Mouse (Mus musculus) neural tube, embryonic 13.5 days (tissue): ENCODE results near the gene Pcsk7. TPM values are rescaled to one million over a fixed set of nuclear protein-coding genes. Genes with fewer than 3 reads are reported as not detected.
A peak's percentile ranks its signal among the peaks of the same experiment; 100 is the strongest.

ENCODE experiments used
- ATAC-seq: fragments of 200-750 bp; cut with Nextera tagmentation; 2 replicates; pipeline ENCODE4 v1.8.0; 2017; ENCODE audit warnings: low read depth, mild to moderate bottlenecking, moderate TSS enrichment, moderate library complexity
- H3K27ac ChIP-seq: fragments of 300-500 bp; sonication (generic); replicated peaks from 2 replicates; pipeline ENCODE4 v1.5.1; 2015; ENCODE audit warnings: moderate library complexity, mild to moderate bottlenecking, inconsistent platforms
- H3K27me3 ChIP-seq: fragments of 300-500 bp; sonication (generic); 2 replicates; pipeline ENCODE4 v1.6.1; 2015; ENCODE audit warnings: mild to moderate bottlenecking, inconsistent platforms
- H3K36me3 ChIP-seq: fragments of 300-500 bp; sonication (generic); 2 replicates; pipeline ENCODE4 v1.6.1; 2015; ENCODE audit warnings: mild to moderate bottlenecking, inconsistent platforms
- H3K4me1 ChIP-seq: fragments of 300-500 bp; sonication (generic); replicated peaks from 2 replicates; pipeline ENCODE4 v1.6.1; 2015; ENCODE audit warnings: inconsistent platforms
- H3K4me2 ChIP-seq: fragments of 300-500 bp; sonication (generic); 2 replicates; pipeline ENCODE4 v1.6.1; 2015; ENCODE audit warnings: inconsistent platforms, mild to moderate bottlenecking, moderate library complexity
- H3K4me3 ChIP-seq: fragments of 300-500 bp; sonication (generic); 2 replicates; pipeline ENCODE4 v1.5.1; 2015; ENCODE audit warnings: mild to moderate bottlenecking, inconsistent platforms
- H3K9ac ChIP-seq: fragments of 300-500 bp; sonication (generic); 2 replicates; pipeline ENCODE4 v1.6.1; 2015; ENCODE audit warnings: moderate library complexity, mild to moderate bottlenecking, inconsistent platforms
- H3K9me3 ChIP-seq: fragments of 300-500 bp; sonication (generic); 2 replicates; pipeline ENCODE4 v1.6.1; 2016; ENCODE audit warnings: inconsistent platforms
- WGBS: fragments of 180-500 bp; shearing (Covaris S2); methylation state at CpG from one replicate; pipeline ENCODE4 v1.1.7; 2015; 5-methylcytosine and 5-hydroxymethylcytosine counted together
- polyA plus RNA-seq: library from polyadenylated mRNA; unstranded; fragments of >200 nt; fragmentation: Nextera tagmentation; extraction: Ambion mirVana; gene quantifications from 2 replicates; pipeline ENCODE4 v1.2.1, GENCODE M21; 2015

Gene Pcsk7
- polyA plus RNA-seq, 1 experiment from 2014 or later = 25.2 TPM

DNA sequence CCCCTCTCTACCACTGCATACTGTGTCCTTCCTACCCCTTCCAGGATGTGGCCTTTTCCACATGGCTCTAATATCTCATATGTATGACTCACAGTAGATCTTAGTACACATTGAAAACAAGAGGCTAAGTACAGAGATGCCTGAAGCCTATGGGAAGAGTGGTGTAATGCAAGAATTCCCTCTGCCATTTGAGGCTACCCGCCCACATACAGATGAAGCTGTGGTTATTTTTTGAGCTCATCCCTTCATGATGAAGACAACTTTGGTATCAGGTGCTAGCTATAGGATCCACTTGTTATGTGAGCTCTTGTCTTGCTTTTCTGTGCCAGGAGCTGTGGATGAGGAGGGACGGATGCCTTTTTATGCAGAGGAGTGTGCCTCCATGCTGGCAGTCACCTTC is 9.4 kb downstream of the Pcsk7 start:
- no peaks in the 10 kb centered on the region for H3K27me3 ChIP-seq
- no peak overlapping the region for H3K27ac ChIP-seq
- no peak overlapping the region for H3K4me3 ChIP-seq
- peaks cover 16% of the 10 kb centered on the region for H3K4me1 ChIP-seq
- H3K9ac ChIP-seq = no peak overlapping the region
- H3K9me3 ChIP-seq = no peaks in the 10 kb centered on the region
- no peak for ATAC-seq
- H3K4me2 ChIP-seq = no peak overlapping the region
- H3K36me3 ChIP-seq = peaks cover 98% of the 10 kb centered on the region
- WGBS = 89% methylated on average over 2 of the region's 2 CpGs

DNA sequence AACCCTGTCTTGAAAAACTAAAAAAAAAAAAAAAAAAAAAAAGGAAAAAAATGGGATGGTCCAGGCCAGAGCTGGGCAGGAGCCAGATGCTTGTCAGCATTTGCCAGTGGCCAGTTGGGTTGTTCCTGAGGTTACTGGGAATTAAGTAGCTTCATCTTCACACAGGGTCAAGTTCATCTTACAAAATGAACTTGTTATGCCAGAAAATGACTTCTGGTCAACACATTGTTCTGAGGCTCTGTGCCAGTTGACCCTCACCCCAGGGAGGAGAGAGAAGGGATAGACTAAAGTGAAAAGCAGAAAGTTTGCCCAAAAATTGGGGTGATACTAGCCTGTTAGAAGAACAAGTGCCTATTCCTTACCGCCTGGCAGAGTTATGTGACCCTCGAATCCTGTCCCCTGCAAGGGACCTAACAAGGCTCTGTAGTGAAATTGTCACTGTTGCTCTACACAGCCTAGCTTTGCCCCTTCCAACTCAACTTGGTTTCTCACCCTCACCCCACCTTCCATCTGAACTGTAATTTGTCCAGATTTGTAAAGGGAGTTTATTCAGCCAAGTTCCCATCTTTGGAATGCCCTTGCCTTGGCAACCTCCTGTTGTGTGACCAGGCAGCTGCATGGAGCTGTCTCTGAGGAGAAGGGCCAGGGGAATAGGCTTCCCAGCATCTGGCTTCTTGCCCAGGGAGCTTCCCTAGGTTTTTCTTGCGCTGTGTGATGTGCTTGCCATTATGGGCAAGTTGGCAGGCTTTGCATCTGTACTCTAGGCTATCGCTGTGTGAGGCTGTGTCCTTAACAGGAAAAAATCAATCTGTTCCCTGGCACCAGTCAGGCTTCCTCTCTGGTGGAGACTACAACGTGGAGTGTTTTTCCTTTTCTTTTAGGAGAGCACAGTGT is 11.0 kb downstream of the Pcsk7 start:
- Histone ChIP-seq H3K36me3 (peaks cover 96% of the 10 kb centered on the region), H3K4me1 (peaks cover 16% of the 10 kb centered on the region), H3K4me2 (no peak overlapping the region), H3K27me3 (no peaks in the 10 kb centered on the region), H3K27ac (peak overlapping the region; percentile 73), H3K9me3 (no peaks in the 10 kb centered on the region), H3K9ac (no peak overlapping the region), H3K4me3 (no peak overlapping the region)
- WGBS = 72% methylated on average over 5 of the region's 5 CpGs
- ATAC-seq = peak; percentile 89

DNA sequence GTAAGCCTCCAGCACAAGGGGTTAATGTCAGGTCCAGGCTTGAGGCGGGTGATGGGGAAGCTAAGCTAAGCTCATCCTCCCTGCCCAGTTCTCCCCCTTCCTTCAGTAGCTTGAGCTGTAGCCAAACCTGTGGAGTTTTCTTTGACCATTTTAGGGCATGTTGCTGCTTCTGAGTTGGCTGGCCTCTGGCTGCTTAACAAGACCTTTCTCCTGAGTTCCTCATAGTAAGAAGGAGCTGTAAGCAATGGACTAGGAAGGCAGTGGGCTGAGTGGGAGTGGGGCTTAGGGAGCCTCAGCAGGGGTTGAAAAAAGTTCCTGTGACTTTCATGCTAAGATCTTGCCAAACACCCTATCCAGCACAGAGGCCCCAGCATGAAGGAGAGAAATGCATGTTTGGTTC is 13.6 kb downstream of the Pcsk7 start:
- no peaks in the 10 kb centered on the region for H3K27me3 ChIP-seq
- no peak for ATAC-seq
- H3K9me3 ChIP-seq = no peaks in the 10 kb centered on the region
- no peak overlapping the region for H3K4me2 ChIP-seq
- no peak overlapping the region for H3K27ac ChIP-seq
- no peak overlapping the region for H3K9ac ChIP-seq
- H3K4me3 ChIP-seq = no peak overlapping the region
- 74% methylated on average over 1 of the region's 1 CpGs for WGBS
- H3K36me3 ChIP-seq = peaks cover 94% of the 10 kb centered on the region
- peaks cover 16% of the 10 kb centered on the region for H3K4me1 ChIP-seq

DNA sequence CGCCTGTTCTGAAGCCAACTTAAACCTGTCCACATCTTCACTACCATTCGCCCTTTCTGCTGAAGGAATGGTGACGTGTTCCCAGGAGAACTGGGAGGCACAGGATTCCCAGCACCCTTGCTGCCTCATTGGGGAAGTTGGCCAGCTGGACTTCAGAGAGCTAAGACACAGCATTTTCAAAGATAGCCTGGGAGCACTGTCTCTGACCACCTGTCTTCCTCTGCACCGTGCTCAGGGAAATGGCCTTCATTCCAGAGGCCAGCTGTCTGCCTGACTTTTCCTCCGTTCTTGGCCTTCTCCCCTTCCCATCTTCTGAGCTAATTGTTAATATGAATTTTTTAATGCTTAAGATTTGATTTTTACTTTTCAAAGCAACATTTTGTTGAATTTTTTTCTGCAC is 23.0 kb downstream of the Pcsk7 start:
- H3K36me3 ChIP-seq = peaks cover 76% of the 10 kb centered on the region
- H3K27ac ChIP-seq = no peak overlapping the region
- H3K4me1 ChIP-seq = no peaks in the 10 kb centered on the region
- WGBS = 87% methylated on average over 5 of the region's 5 CpGs
- no peaks in the 10 kb centered on the region for H3K9me3 ChIP-seq
- no peak overlapping the region for H3K4me3 ChIP-seq
- H3K27me3 ChIP-seq = no peaks in the 10 kb centered on the region
- no peak overlapping the region for H3K9ac ChIP-seq
- ATAC-seq = no peak
- H3K4me2 ChIP-seq = no peak overlapping the region

DNA sequence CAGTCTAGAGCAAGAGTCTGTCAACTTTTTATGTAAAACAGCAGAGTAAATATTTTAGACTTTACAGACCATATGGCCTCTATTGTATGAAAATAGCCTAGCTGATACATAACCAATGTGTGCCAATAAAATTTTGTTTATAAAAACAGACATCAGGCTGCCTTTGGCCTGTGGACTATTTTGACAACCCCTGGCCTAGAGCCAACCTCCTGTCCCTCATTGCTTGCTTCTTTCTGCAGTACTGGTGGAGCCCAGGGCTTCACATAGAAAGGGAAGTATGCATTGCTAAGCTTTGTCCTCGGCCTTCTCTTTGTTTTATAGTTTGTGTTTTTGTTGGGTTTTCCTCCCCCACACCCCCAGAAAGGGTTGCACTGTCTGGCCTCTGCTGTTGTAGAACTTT is 25.7 kb downstream of the Pcsk7 start:
- Histone ChIP-seq H3K4me3 (no peak overlapping the region), H3K27ac (no peak overlapping the region), H3K9ac (no peak overlapping the region), H3K9me3 (no peaks in the 10 kb centered on the region), H3K4me1 (peaks cover 5% of the 10 kb centered on the region), H3K27me3 (0 out of 2 replicates have a peak, but pooled peaks cover 3% of the 10 kb centered on the region), H3K36me3 (peaks cover 52% of the 10 kb centered on the region), H3K4me2 (no peak overlapping the region)
- 65% methylated on average over 1 of the region's 1 CpGs for WGBS
- no peak for ATAC-seq

DNA sequence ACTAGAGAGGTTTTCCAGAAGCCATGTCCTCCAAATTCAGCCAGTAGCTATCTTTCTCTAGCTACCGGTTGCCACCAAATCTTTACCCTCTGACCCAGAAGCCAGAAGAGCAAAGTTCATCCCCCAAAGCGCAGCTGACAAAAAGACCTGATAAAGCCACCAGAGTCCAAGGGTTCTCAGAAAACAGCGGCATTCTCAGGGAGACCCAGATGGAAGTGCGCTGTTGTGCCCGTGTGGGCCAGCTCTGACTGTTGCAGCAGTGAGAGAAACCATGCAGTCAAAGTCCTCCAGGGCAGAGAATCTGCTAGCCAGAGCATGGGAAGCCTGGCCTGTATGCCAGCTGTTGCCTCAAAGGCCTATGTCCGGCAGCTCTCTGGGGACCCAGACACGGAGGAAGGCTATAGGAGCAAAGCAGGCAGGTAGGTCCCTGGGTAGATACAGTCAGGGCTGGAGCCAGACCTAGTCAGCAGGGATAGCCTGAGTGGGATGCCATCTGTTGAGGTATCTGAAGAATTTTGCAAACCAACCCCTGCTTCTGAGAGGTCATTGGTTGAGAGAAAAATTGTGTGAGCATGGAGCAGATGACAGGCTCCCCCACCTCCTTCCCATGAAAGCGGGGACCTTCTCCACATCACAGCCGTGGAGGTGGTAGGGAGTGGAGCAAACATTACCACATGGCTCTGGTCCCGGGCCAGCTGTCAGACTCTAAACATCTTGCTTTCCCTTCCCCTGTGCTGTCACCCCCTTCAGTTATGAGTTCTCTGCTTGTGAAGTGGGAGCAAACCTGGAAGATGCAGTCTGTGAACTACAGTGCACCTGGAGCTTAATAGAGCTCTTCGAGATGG is 26.5 kb downstream of the Pcsk7 start:
- Histone ChIP-seq H3K27me3 (0 out of 2 replicates have a peak, but pooled peaks cover 3% of the 10 kb centered on the region), H3K9me3 (no peaks in the 10 kb centered on the region), H3K4me1 (peaks cover 5% of the 10 kb centered on the region), H3K4me2 (no peak overlapping the region), H3K9ac (no peak overlapping the region), H3K4me3 (no peak overlapping the region), H3K36me3 (peaks cover 44% of the 10 kb centered on the region), H3K27ac (no peak overlapping the region)
- WGBS = 82% methylated on average over 11 of the region's 11 CpGs
- no peak for ATAC-seq

DNA sequence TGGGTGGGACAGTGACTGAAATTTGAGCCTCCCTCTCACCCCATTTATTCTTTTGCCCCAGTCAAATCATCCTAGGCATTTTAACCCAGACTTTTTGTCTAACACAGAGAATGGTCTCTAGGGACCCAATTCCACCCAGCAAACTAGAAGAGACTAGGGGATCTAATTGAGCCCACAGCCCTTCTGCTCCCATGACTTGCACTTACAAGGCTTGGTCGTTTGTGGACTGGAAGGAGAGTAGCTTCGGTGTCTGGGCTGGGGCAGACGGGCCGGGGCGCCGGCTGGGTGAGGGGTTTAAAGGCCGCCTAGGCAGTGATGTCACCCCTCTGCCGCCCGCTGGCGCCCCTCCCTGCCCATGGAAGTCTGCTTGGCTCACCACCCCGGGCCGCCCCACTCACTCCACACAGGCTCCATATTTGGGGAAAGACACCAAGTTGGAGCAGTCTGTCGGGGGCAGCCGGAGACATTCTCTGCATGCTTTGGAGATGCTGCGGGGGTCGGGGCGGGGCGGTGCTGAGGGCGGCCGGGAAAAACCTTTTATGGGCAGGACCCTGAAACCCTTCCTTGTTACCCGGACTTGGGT is 29.4 kb downstream of the Pcsk7 start, which contains the start of gene Tagln:
TSS of gene Tagln (minus strand) at position 431 of the 583 bp plus-strand sequence.
- ATAC-seq = peak; percentile 40
- 0 out of 2 replicates have a peak, but pooled peaks cover 3% of the 10 kb centered on the region for H3K27me3 ChIP-seq
- no peak within 1 kb of the TSS for H3K27ac ChIP-seq
- H3K9ac ChIP-seq = peak within 1 kb of the TSS; percentile 35; the same call in 1 of the 2 replicates
- no peaks in the 10 kb centered on the region for H3K9me3 ChIP-seq
- H3K4me3 ChIP-seq = peak within 1 kb of the TSS; percentile 21
- peak within 1 kb of the TSS; percentile 43 for H3K4me2 ChIP-seq
- H3K36me3 ChIP-seq = peaks cover 40% of the 10 kb centered on the region
- peaks cover 5% of the 10 kb centered on the region for H3K4me1 ChIP-seq
- WGBS = 13% methylated on average over 21 of the region's 21 CpGs

DNA sequence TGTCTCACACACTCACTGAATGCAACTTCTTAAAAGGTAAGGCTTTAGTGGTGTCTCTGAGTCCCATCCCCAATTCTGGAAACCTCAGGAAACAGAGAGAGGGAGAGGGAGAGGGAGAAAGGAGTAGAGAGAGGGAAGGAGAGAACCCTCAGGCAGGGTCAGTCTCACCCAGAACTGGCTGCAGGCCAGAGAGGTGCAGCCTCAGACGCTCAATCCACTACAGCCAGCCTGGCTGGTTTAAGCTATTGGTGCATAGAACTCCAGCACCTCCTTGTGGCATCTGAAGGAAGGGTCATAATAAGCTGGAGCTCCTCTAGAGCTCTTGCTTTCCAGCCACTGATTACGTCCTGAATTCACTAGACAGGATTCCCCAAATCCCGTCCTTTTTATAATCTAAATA is 30.6 kb downstream of the Pcsk7 start:
- Histone ChIP-seq H3K4me3 (no peak overlapping the region), H3K4me1 (peaks cover 5% of the 10 kb centered on the region), H3K27me3 (0 out of 2 replicates have a peak, but pooled peaks cover 3% of the 10 kb centered on the region), H3K36me3 (peaks cover 41% of the 10 kb centered on the region), H3K9ac (no peak overlapping the region), H3K9me3 (no peaks in the 10 kb centered on the region), H3K4me2 (no peak overlapping the region), H3K27ac (no peak overlapping the region)
- ATAC-seq = peak; percentile 67; the same call in 1 of the 2 replicates
- 29% methylated on average over 3 of the region's 3 CpGs for WGBS

DNA sequence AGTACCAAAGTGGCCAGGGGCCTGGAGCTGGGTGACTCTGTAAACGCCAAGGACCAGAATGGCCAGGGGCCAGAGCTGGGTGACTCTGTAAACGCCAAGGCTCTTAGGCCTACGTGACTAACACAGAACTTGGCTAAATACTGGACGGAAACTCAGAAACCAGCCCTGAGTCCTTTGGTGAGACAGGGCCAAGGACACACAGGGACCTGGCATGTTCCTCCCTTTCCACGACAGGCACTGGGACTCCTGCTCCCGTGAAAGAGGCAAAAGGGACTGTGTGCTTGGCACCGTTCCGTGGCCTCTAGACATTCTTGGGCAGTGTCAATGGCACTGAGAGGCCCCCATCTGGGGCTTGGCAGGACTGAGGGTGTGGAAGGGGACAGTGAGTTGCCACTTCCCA is 31.8 kb downstream of the Pcsk7 start:
- Histone ChIP-seq H3K4me3 (no peak overlapping the region), H3K9me3 (no peaks in the 10 kb centered on the region), H3K9ac (no peak overlapping the region), H3K4me2 (no peak overlapping the region), H3K4me1 (peaks cover 5% of the 10 kb centered on the region), H3K27me3 (0 out of 2 replicates have a peak, but pooled peaks cover 3% of the 10 kb centered on the region), H3K27ac (no peak overlapping the region), H3K36me3 (peaks cover 49% of the 10 kb centered on the region)
- no peak for ATAC-seq
- WGBS = 90% methylated on average over 8 of the region's 8 CpGs

DNA sequence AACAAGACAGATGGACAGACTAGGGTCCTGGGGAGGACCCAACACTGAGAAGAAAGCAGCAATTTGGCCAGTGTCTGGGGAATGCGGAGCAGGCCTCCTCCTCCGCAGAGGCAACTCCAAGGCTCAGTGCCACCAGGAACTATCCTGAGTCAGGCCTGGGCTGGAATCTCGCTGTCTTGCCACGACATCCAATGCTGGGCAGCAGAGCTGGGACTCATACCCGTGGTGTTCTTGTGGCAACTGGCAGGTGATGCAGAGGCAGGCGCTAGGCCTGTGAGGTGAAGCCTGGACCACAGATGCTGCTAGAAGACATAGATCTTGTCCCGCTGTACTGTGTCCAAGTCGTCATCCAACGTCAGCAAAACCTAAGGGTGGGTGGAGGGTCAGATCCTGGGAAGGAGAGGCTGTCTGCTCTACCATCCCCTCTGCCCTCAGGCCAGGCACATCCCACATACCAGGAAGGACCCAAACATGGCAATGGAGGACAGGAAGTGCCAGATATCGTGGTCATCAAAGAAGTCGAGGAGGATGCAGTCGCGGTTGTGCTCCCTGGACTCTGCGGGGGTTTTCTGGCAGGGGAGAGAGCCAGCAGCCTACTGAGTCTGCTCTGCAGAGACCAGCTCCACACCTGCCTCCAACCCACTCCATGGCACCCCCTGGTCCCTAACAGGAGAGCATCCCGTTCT is 32.8 kb downstream of the Pcsk7 start:
- H3K4me3 ChIP-seq = no peak overlapping the region
- peaks cover 5% of the 10 kb centered on the region for H3K4me1 ChIP-seq
- H3K27me3 ChIP-seq = 0 out of 2 replicates have a peak, but pooled peaks cover 3% of the 10 kb centered on the region
- peaks cover 58% of the 10 kb centered on the region for H3K36me3 ChIP-seq
- ATAC-seq = no peak
- no peak overlapping the region for H3K27ac ChIP-seq
- no peak overlapping the region for H3K4me2 ChIP-seq
- no peak overlapping the region for H3K9ac ChIP-seq
- no peaks in the 10 kb centered on the region for H3K9me3 ChIP-seq
- 86% methylated on average over 15 of the region's 15 CpGs for WGBS

DNA sequence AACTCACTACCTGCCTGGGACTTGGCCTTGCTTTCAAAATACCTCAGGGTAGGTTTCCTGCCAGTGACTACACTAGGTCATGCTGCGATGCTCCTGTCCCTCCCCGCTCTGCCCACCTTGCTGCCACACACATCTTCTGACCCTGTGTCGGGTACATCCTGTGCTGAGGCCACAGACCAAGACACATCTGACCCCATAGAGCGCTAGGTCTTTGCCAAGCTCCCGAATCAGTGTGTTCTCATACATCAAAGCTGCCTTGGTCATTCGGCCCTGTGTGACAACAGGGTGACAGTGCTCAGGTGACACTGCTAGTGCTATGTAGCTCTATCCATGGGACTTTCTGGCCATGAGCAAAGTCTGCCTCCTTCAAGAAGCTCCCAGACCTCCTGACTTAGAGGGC is 33.5 kb downstream of the Pcsk7 start:
- Histone ChIP-seq H3K9me3 (no peaks in the 10 kb centered on the region), H3K27ac (no peak overlapping the region), H3K27me3 (0 out of 2 replicates have a peak, but pooled peaks cover 3% of the 10 kb centered on the region), H3K9ac (no peak overlapping the region), H3K4me1 (peaks cover 5% of the 10 kb centered on the region), H3K4me2 (no peak overlapping the region), H3K36me3 (peaks cover 65% of the 10 kb centered on the region), H3K4me3 (no peak overlapping the region)
- ATAC-seq = no peak
- WGBS = 93% methylated on average over 6 of the region's 6 CpGs
